Mouse (Mus musculus) lung, embryonic 14.5 days (tissue): ENCODE data around the gene Disp3. TPM values are rescaled to one million over a fixed set of nuclear protein-coding genes. Genes with fewer than 3 reads are reported as not detected.

Experiments
- ATAC-seq: fragments of 200-750 bp; cut with Nextera tagmentation; 2 replicates; pipeline ENCODE4 v1.8.0; 2017; ENCODE audit warnings: mild to moderate bottlenecking, moderate TSS enrichment, moderate library complexity; ENCODE audit not compliant: insufficient read depth
- DNase-seq: peaks from one replicate; pipeline ENCODE4 v3.0.0-alpha.2; 2015
- H3K27ac ChIP-seq: fragments of 300-500 bp; sonication (generic); 2 replicates; pipeline ENCODE4 v1.5.1; 2014; ENCODE audit warnings: low read depth, mild to moderate bottlenecking, moderate library complexity
- H3K27me3 ChIP-seq: fragments of 300-500 bp; sonication (generic); 2 replicates; pipeline ENCODE4 v1.6.1; 2014; ENCODE audit warnings: low read length, control low read depth; ENCODE audit not compliant: insufficient read depth
- H3K36me3 ChIP-seq: fragments of 300-500 bp; sonication (generic); 2 replicates; pipeline ENCODE4 v1.6.1; 2014; ENCODE audit warnings: control low read depth; ENCODE audit not compliant: insufficient read depth
- H3K4me1 ChIP-seq: fragments of 300-500 bp; sonication (generic); 2 replicates; pipeline ENCODE4 v1.6.1; 2014; ENCODE audit warnings: antibody characterized with exemption, control low read depth; ENCODE audit not compliant: insufficient read depth
- H3K4me2 ChIP-seq: fragments of 300-500 bp; sonication (generic); 2 replicates; pipeline ENCODE4 v1.6.1; 2014; ENCODE audit warnings: mild to moderate bottlenecking
- H3K4me3 ChIP-seq: fragments of 300-500 bp; sonication (generic); 2 replicates; pipeline ENCODE4 v1.5.1; 2014; ENCODE audit warnings: low read depth, low read length
- H3K9ac ChIP-seq: fragments of 300-500 bp; sonication (generic); 2 replicates; pipeline ENCODE4 v1.6.1; 2014
- H3K9me3 ChIP-seq: fragments of 300-500 bp; sonication (generic); 2 replicates; pipeline ENCODE4 v1.6.1; 2016; ENCODE audit warnings: low read depth, low read length, control low read depth
- CTCF ChIP-seq: IDR thresholded peaks from 2 replicates; pipeline ENCODE4 v1.5.1; 2016; ENCODE audit warnings: antibody characterized with exemption, low read depth
- WGBS: fragments of 180-500 bp; shearing (Covaris S2); extraction: QIAGEN DNeasy Blood & Tissue Kit; methylation state at CpG from one replicate; pipeline ENCODE4 v1.1.7; 2014; 5-methylcytosine and 5-hydroxymethylcytosine counted together
- polyA plus RNA-seq: library from polyadenylated mRNA; unstranded; fragments of >200 nt; fragmentation: Nextera tagmentation; extraction: Ambion mirVana; gene quantifications from 2 replicates; pipeline ENCODE4 v1.2.1, GENCODE M21; 2014

Gene Disp3
- polyA plus RNA-seq, 1 experiment from 2014 or later, result 0.18 TPM

- TF ChIP-seq CTCF, result no peak
- ATAC-seq, result no peak
- WGBS, result 48% methylated on average over 6 of the region's 6 CpGs
These were observed 48.8 kb downstream of the Disp3 start for GRCm38 (mm10) chr4:148238919-148239318.

DNA sequence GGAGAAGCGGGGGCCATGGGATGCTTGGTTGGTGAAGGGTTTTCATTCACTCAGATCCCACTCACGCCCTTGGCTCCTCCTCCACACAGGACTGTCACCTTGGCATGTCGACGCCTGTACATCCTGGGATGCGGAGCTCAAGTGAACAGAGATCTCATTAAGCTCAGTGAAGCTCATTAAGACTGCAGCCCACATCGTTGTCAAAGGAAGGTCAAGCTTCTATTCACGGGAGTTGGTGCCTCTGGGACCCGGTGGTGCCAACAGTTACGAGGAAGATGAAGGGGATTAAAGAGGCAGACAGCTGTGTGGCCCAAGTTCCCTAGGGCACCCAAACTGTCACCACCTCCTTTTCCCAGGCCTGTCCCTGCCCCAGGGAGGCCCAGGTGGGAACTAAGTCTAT is 49.5 kb downstream of the Disp3 start:
- TF ChIP-seq CTCF, result no peak
- WGBS, result 46% methylated on average over 9 of the region's 9 CpGs
- ATAC-seq (no peak), DNase-seq (no peak)
- no peaks in the 10 kb centered on the region for H3K4me1 ChIP-seq
- no peaks in the 10 kb centered on the region for H3K36me3 ChIP-seq
- H3K27me3 ChIP-seq, result no peaks in the 10 kb centered on the region
- H3K4me2 ChIP-seq, result no peak overlapping the region
- no peak overlapping the region for H3K9ac ChIP-seq
- no peak overlapping the region for H3K27ac ChIP-seq
- no peak overlapping the region for H3K4me3 ChIP-seq
- H3K9me3 ChIP-seq, result no peaks in the 10 kb centered on the region

More at GRCm38 (mm10) chr4:148238919-148239318, 48.8 kb downstream of the Disp3 start:
- Histone ChIP-seq H3K9ac (no peak overlapping the region), H3K27ac (no peak overlapping the region), H3K4me2 (no peak overlapping the region), H3K4me3 (no peak overlapping the region), H3K27me3 (no peaks in the 10 kb centered on the region), H3K4me1 (no peaks in the 10 kb centered on the region), H3K36me3 (no peaks in the 10 kb centered on the region), H3K9me3 (no peaks in the 10 kb centered on the region)
- no peak for DNase-seq

DNA sequence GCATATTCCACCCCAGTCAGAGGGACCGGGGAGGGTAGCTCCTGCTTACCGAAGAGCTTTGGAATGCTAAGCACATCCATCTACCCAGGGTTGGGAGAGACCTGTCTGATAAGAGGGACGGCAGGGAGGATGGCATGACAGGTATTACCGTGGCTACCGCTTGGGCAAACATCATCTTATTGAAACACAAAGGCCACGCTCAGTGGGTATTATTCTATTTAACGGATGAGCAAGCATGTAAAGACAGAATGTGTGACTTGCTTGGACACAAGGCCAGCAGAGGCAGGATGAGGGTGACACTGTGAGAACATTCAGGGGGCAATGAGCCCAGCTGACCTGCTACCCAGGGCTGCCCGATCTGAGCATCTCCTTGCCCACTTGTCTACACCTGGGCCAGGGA is 51.1 kb downstream of the Disp3 start:
- Histone ChIP-seq H3K27me3 (no peaks in the 10 kb centered on the region), H3K9me3 (no peaks in the 10 kb centered on the region), H3K9ac (no peak overlapping the region), H3K36me3 (no peaks in the 10 kb centered on the region), H3K4me3 (no peak overlapping the region), H3K27ac (no peak overlapping the region), H3K4me1 (no peaks in the 10 kb centered on the region), H3K4me2 (no peak overlapping the region)
- TF ChIP-seq CTCF, result no peak
- WGBS, result 65% methylated on average over 8 of the region's 8 CpGs
- ATAC-seq (no peak), DNase-seq (no peak)

- Histone ChIP-seq H3K9me3 (no peaks in the 10 kb centered on the region), H3K4me2 (no peak overlapping the region), H3K9ac (no peak overlapping the region), H3K4me1 (no peaks in the 10 kb centered on the region), H3K27ac (no peak overlapping the region), H3K4me3 (no peak overlapping the region), H3K27me3 (no peaks in the 10 kb centered on the region), H3K36me3 (no peaks in the 10 kb centered on the region)
- no peak for DNase-seq
- no peak for ATAC-seq
- TF ChIP-seq CTCF, result no peak
- WGBS, result 72% methylated on average over 9 of the region's 9 CpGs
These were observed 54.7 kb downstream of the Disp3 start for GRCm38 (mm10) chr4:148233061-148233460.

DNA sequence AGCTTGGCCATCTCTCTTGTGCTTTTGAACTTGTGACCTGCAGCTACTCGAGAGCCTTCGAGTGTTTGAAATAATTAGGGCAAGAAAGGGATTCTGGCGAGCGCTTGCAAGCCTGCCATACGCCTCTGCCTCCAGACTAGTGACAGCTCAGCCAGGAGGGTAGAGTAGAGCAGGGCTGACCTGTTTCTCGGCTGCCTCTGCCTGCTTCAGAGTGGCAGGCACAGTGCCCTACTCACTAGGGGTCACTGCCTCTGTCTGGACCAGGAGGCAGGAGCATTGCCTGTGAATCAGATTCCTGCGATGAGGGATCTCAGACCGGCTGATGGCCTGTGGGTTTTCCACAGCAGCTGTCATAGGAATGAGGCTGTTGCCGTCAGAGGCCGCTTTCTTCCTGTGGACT is 55.1 kb downstream of the Disp3 start:
- Histone ChIP-seq H3K4me2 (no peak overlapping the region), H3K36me3 (no peaks in the 10 kb centered on the region), H3K27ac (no peak overlapping the region), H3K9ac (no peak overlapping the region), H3K4me1 (no peaks in the 10 kb centered on the region), H3K27me3 (no peaks in the 10 kb centered on the region), H3K9me3 (no peaks in the 10 kb centered on the region), H3K4me3 (no peak overlapping the region)
- DNase-seq (no peak), ATAC-seq (no peak)
- no peak for TF ChIP-seq CTCF
- 57% methylated on average over 10 of the region's 10 CpGs for WGBS

- no peak for ATAC-seq
- H3K4me3 ChIP-seq, result no peak overlapping the region
- no peaks in the 10 kb centered on the region for H3K9me3 ChIP-seq
- no peak overlapping the region for H3K9ac ChIP-seq
- no peaks in the 10 kb centered on the region for H3K36me3 ChIP-seq
- no peaks in the 10 kb centered on the region for H3K4me1 ChIP-seq
- no peak for TF ChIP-seq CTCF
- no peak overlapping the region for H3K27ac ChIP-seq
- DNase-seq, result no peak
- no peaks in the 10 kb centered on the region for H3K27me3 ChIP-seq
- no peak overlapping the region for H3K4me2 ChIP-seq
- 70% methylated on average over 4 of the region's 4 CpGs for WGBS
These were observed 55.6 kb downstream of the Disp3 start for GRCm38 (mm10) chr4:148232124-148232523.

DNA sequence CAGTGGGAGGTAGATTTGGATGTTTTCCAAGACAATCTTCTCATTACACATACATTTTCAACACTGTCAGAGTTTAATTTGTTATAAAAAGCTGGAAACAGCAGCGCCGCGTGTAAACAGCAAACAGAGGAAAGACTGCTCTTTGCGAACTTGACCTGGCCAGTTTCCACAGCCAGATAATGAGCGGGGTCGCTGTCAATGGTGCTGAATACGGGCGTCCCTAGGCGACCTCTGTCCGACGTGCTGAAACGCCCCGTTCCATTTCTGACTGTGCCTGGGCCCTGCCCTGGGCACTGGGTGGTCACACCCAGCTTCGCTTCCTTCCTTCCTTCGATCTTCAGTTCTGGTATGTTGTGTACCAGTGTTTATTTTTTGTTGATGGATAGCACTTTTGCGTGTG is 58.1 kb downstream of the Disp3 start:
- Histone ChIP-seq H3K4me3 (no peak overlapping the region), H3K4me2 (no peak overlapping the region), H3K27me3 (no peaks in the 10 kb centered on the region), H3K9ac (no peak overlapping the region), H3K9me3 (no peaks in the 10 kb centered on the region), H3K36me3 (no peaks in the 10 kb centered on the region), H3K27ac (no peak overlapping the region), H3K4me1 (no peaks in the 10 kb centered on the region)
- no peak for TF ChIP-seq CTCF
- DNase-seq, result peak; percentile 92
- 7% methylated on average over 16 of the region's 16 CpGs for WGBS
- ATAC-seq, result peak; percentile 80

DNA sequence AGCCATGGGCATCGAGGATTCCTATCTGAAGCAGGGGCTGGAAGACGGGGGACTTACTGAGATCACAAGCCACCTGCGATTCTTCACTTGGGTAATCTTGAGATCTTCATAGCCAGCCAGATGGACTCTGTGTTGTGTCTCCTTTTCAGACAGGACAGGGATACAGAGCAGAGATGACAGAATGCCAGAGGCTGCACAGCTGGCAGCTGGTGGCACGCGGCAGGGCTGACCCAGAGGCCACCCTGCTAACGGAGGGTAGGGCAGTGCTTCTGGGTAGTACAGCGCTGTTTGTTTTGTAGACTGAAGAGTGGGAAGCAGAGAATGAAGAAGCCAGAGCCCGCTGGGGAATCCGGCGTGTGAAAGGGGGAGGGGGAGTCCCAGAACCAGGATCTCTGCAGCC is 64.8 kb downstream of the Disp3 start:
- Histone ChIP-seq H3K4me1 (no peaks in the 10 kb centered on the region), H3K27me3 (peaks cover 6% of the 10 kb centered on the region), H3K27ac (no peak overlapping the region), H3K4me2 (no peak overlapping the region), H3K36me3 (no peaks in the 10 kb centered on the region), H3K9me3 (no peaks in the 10 kb centered on the region), H3K9ac (no peak overlapping the region), H3K4me3 (no peak overlapping the region)
- no peak for ATAC-seq
- no peak for TF ChIP-seq CTCF
- 16% methylated on average over 10 of the region's 10 CpGs for WGBS
- no peak for DNase-seq
